Mouse (Mus musculus): ENCODE results near the gene Olfr223.

- TF ChIP-seq CTCF (IDR thresholded peaks at IDR 0.05; ENCODE audit: low read depth, low read length) (no peak), POLR2A (IDR thresholded peaks at IDR 0.05; ENCODE audit: extremely low read depth, insufficient read depth, low read length) (no peak)
Observed at GRCm38 (mm10) chr11:59554127-59554526, 39.0 kb downstream of the Olfr223 start.
